ENCODE assay signal across 8 mouse cellular contexts in genomic region chr5:108065465-108066411, GRCm38 (mm10). TPM values are rescaled to one million over a fixed set of nuclear protein-coding genes. Genes with fewer than 3 reads are reported as not detected.
DNase-seq lines count a peak whose midpoint lies in the region; ATAC-seq and TF ChIP-seq lines count a peak whose summit lies in the region.

Gene Mtf2, plus strand, starts transcription at chr5:108065674.

- peak; percentile 11; the same call in 1 of the 2 replicates for TF ChIP-seq CTCF in bone marrow, adult 2 months (IDR thresholded peaks at IDR 0.05; ENCODE audit: control insufficient read depth, insufficient read depth, low read length)
- TF ChIP-seq CTCF in midbrain, postnatal 0 days (IDR thresholded peaks at IDR 0.05): peak; percentile 45

- H3K36me3 ChIP-seq in embryonic facial prominence, embryonic 15.5 days: peaks cover 21% of the 10 kb centered on the region
- H3K36me3 ChIP-seq in limb, embryonic 14.5 days (ENCODE audit: control insufficient read depth, insufficient read depth, low read length): peaks cover 23% of the 10 kb centered on the region
- H3K36me3 ChIP-seq in midbrain, postnatal 0 days (ENCODE audit: insufficient read depth, low read length): no peaks in the 10 kb centered on the region; the same call in 1 of the 2 replicates

- ATAC-seq in embryonic facial prominence, embryonic 15.5 days (ENCODE audit: insufficient number of reproducible peaks, low FRiP score, low TSS enrichment, low read depth): peak; percentile 96
- peak; percentile 98 for ATAC-seq in limb, embryonic 14.5 days (ENCODE audit: low FRiP score, low read depth)
- peak; percentile 96 for ATAC-seq in midbrain, postnatal 0 days (ENCODE audit: low FRiP score)

- H3K4me2 ChIP-seq in embryonic facial prominence, embryonic 15.5 days (replicated peaks): peak within 1 kb of the TSS; percentile 68
- peak within 1 kb of the TSS; percentile 56 for H3K4me2 ChIP-seq in limb, embryonic 14.5 days (replicated peaks; ENCODE audit: low read depth, low read length, severe bottlenecking)
- peak within 1 kb of the TSS; percentile 54 for H3K4me2 ChIP-seq in midbrain, postnatal 0 days (ENCODE audit: low read depth, low read length, poor library complexity, severe bottlenecking)

- H3K9me3 ChIP-seq in embryonic facial prominence, embryonic 15.5 days (replicated peaks): no peaks in the 10 kb centered on the region
- H3K9me3 ChIP-seq in limb, embryonic 14.5 days (ENCODE audit: control insufficient read depth, low read length): 0 out of 2 replicates have a peak, but pooled peaks cover 3% of the 10 kb centered on the region
- H3K9me3 ChIP-seq in midbrain, postnatal 0 days (ENCODE audit: low read length): no peaks in the 10 kb centered on the region

- TF ChIP-seq POLR2A in bone marrow, adult 2 months (IDR thresholded peaks at IDR 0.05; ENCODE audit: borderline replicate concordance, control insufficient read depth, low read depth, low read length): peak; percentile 98
- peak; percentile 98; the same call in 1 of the 2 replicates for TF ChIP-seq POLR2A in limb, embryonic 14.5 days (IDR thresholded peaks at IDR 0.05; ENCODE audit: borderline replicate concordance, extremely low read depth, insufficient read depth, insufficient read length)

- DNase-seq in 416B (ENCODE audit: low read depth): peak; percentile 98
- DNase-seq in heart, adult 8-10 months (ENCODE audit: low spot score): peak; percentile 95
- DNase-seq in kidney, adult 9 months: peak; percentile 97
- peak; percentile 98 for DNase-seq in limb, embryonic 14.5 days (ENCODE audit: low spot score)
- DNase-seq in midbrain, postnatal 0 days (ENCODE audit: low spot score): peak; percentile 99
- peak; percentile 89 to 93 for DNase-seq in spleen, postnatal 14 days (ENCODE audit: low spot score in 2 of 2)

- H3K27ac ChIP-seq in bone marrow, adult 2 months (ENCODE audit: control insufficient read depth, insufficient read depth, low read depth, low read length, poor library complexity): peak within 1 kb of the TSS; percentile 73
- peak within 1 kb of the TSS; percentile 95 for H3K27ac ChIP-seq in embryonic facial prominence, embryonic 15.5 days (replicated peaks)
- peak within 1 kb of the TSS; percentile 79 for H3K27ac ChIP-seq in limb, embryonic 14.5 days (replicated peaks; ENCODE audit: low read depth, low read length)
- H3K27ac ChIP-seq in midbrain, postnatal 0 days (ENCODE audit: low read depth, low read length): peak within 1 kb of the TSS; percentile 98

- H3K27me3 ChIP-seq in embryonic facial prominence, embryonic 15.5 days: no peaks in the 10 kb centered on the region
- no peaks in the 10 kb centered on the region for H3K27me3 ChIP-seq in limb, embryonic 14.5 days (ENCODE audit: control insufficient read depth, insufficient read depth, low read length)
- no peaks in the 10 kb centered on the region for H3K27me3 ChIP-seq in midbrain, postnatal 0 days (ENCODE audit: insufficient read depth, low read length)

- peak within 1 kb of the TSS; percentile 96 for H3K4me3 ChIP-seq in bone marrow, adult 2 months (replicated peaks; ENCODE audit: control insufficient read depth, low read depth, low read length)
- H3K4me3 ChIP-seq in embryonic facial prominence, embryonic 15.5 days (replicated peaks): peak within 1 kb of the TSS; percentile 84
- peak within 1 kb of the TSS; percentile 52 for H3K4me3 ChIP-seq in limb, embryonic 14.5 days (replicated peaks; ENCODE audit: low read length)
- peak within 1 kb of the TSS; percentile 95 for H3K4me3 ChIP-seq in midbrain, postnatal 0 days (ENCODE audit: low read depth, low read length)

- WGBS in bone marrow, adult 2 months: under 1% methylated on average over 59 of the region's 59 CpGs
- under 1% methylated on average over 59 of the region's 59 CpGs for WGBS in embryonic facial prominence, embryonic 15.5 days
- 1% methylated on average over 59 of the region's 59 CpGs for WGBS in limb, embryonic 14.5 days
- under 1% methylated on average over 59 of the region's 59 CpGs for WGBS in midbrain, postnatal 0 days

- H3K9ac ChIP-seq in embryonic facial prominence, embryonic 15.5 days: peak within 1 kb of the TSS; percentile 91
- peak within 1 kb of the TSS; percentile 81 for H3K9ac ChIP-seq in limb, embryonic 14.5 days (ENCODE audit: low read depth, low read length, severe bottlenecking)
- H3K9ac ChIP-seq in midbrain, postnatal 0 days (replicated peaks; ENCODE audit: low read length, poor library complexity, severe bottlenecking): peak within 1 kb of the TSS; percentile 100

- H3K4me1 ChIP-seq in bone marrow, adult 2 months (ENCODE audit: control insufficient read depth, insufficient read depth, low read length): no peaks in the 10 kb centered on the region
- peaks cover 4% of the 10 kb centered on the region; the same call in 1 of the 2 replicates for H3K4me1 ChIP-seq in embryonic facial prominence, embryonic 15.5 days
- no peaks in the 10 kb centered on the region; the same call in 1 of the 2 replicates for H3K4me1 ChIP-seq in limb, embryonic 14.5 days (ENCODE audit: control insufficient read depth, insufficient read depth, low read length)
- H3K4me1 ChIP-seq in midbrain, postnatal 0 days (ENCODE audit: insufficient read depth, low read length): no peaks in the 10 kb centered on the region

RNA-seq across cellular contexts. Expression of gene Mtf2, which starts in this region (rescaled TPM):
- polyA plus RNA-seq in bone marrow, adult 2 months (2011; ENCODE audit: insufficient read depth, insufficient read length, low replicate concordance, missing spikeins): 15.4 and 30.0 TPM in 2 replicates
- 89.3 and 94.2 TPM in 2 replicates for polyA plus RNA-seq in embryonic facial prominence, embryonic 15.5 days (2015; fragmentation: Nextera tagmentation; extraction: Ambion mirVana)
- 10 to 100 TPM in 2 of 4 experiments, 1 to 10 TPM in 2; 9.6 to 13.5 (median 10.5) TPM for total RNA-seq in heart, adult 8-10 months (2022)
- polyA plus RNA-seq in limb, embryonic 14.5 days (2012; rRNA removed): 47.5 TPM in 2 replicates
- polyA plus RNA-seq in limb, embryonic 14.5 days (2014; fragmentation: Nextera tagmentation; extraction: Ambion mirVana): 97.8 and 109 TPM in 2 replicates
- total RNA-seq in midbrain, postnatal 0 days (2014; rRNA removed): 57.9 and 60.0 TPM in 2 replicates
- polyA plus RNA-seq in midbrain, postnatal 0 days (2015; fragmentation: Nextera tagmentation; extraction: Ambion mirVana): 54.7 and 55.0 TPM in 2 replicates

Comparison
In these comparisons a context has a peak if more than half of its experiments do, and no peak if none do; other contexts are left out.
1. Peak in every context shown above with its lines: DNase-seq, ATAC-seq, H3K4me3 ChIP-seq and H3K27ac ChIP-seq.